Comparison of ENCODE assay signal across 27 mouse cellular contexts in the genomic region with DNA sequence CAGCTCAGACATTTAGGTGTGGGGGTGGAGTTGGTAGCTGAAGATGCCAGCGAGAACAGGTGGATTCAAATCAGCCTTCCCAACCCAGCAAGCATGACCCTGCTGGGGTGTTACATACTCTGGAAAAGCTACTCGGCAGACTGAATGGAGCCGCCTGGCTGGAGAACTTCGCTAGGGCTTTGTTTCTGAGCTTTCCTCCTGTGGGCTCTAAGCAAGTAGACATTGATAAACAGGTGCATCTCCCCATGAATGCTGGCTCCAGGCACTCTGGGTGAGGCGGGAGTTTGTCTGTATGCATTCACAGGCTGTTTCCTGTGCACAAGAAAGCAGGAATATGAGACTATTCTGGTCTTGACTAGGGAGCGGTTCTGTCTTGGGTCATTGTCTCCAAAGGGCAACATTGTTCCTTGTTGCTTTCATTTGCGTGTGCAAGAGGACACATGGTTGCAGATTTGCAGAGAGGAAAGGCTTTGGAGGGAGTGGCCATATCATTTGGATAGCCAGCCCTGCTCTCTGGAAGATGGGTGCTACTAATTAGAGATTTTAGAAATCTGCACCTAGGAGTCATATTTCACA. TPM values are rescaled to one million over a fixed set of nuclear protein-coding genes. Genes with fewer than 3 reads are reported as not detected.
DNase-seq lines count a peak whose midpoint lies in the region; ATAC-seq and TF ChIP-seq lines count a peak whose summit lies in the region.
"Had no signal": no experiment of that assay in that cellular context is flagged by ENCODE, and none has a peak within 500 bp of the region (broad histone marks: within the 10 kb centered on the region; RNA-seq: fewer than 3 reads in every experiment).

No protein-coding gene starts in this region.

- ATAC-seq in midbrain, postnatal 0 days (ENCODE audit: low FRiP score): no peak
- no peak for ATAC-seq in midbrain, embryonic 14.5 days (ENCODE audit: low FRiP score, low TSS enrichment)
- no peak for ATAC-seq in heart, embryonic 12.5 days (ENCODE audit: insufficient number of reproducible peaks, low FRiP score)
- ATAC-seq: forebrain, embryonic 14.5 days; inflammation-experienced regulatory T-cells, adult 6 months had no signal

- H3K36me3 ChIP-seq in midbrain, postnatal 0 days (ENCODE audit: insufficient read depth, low read length): no peaks in the 10 kb centered on the region
- no peaks in the 10 kb centered on the region for H3K36me3 ChIP-seq in midbrain, embryonic 14.5 days (ENCODE audit: control insufficient read depth, insufficient read depth, low read length)
- no peaks in the 10 kb centered on the region for H3K36me3 ChIP-seq in heart, embryonic 12.5 days
- H3K36me3 ChIP-seq: heart, embryonic 13.5 days; hindbrain, embryonic 13.5 days had no signal

- H3K4me3 ChIP-seq in midbrain, postnatal 0 days (ENCODE audit: low read depth, low read length): no peak overlapping the region
- H3K4me3 ChIP-seq in midbrain, embryonic 14.5 days (replicated peaks; ENCODE audit: low read depth, low read length): no peak overlapping the region
- no peak overlapping the region for H3K4me3 ChIP-seq in heart, embryonic 12.5 days
- H3K4me3 ChIP-seq: heart, embryonic 13.5 days; hindbrain, embryonic 13.5 days had no signal

- no peaks in the 10 kb centered on the region for H3K9me3 ChIP-seq in midbrain, postnatal 0 days (ENCODE audit: low read length)
- no peaks in the 10 kb centered on the region for H3K9me3 ChIP-seq in midbrain, embryonic 14.5 days (ENCODE audit: control insufficient read depth, low read length)
- no peaks in the 10 kb centered on the region for H3K9me3 ChIP-seq in heart, embryonic 12.5 days (replicated peaks)
- H3K9me3 ChIP-seq: heart, embryonic 13.5 days; hindbrain, embryonic 13.5 days had no signal

- H3K4me1 ChIP-seq in midbrain, postnatal 0 days (ENCODE audit: insufficient read depth, low read length): no peaks in the 10 kb centered on the region
- H3K4me1 ChIP-seq in midbrain, embryonic 14.5 days (ENCODE audit: control insufficient read depth, insufficient read depth, low read length): no peaks in the 10 kb centered on the region
- H3K4me1 ChIP-seq in heart, embryonic 12.5 days (replicated peaks): peaks cover 17% of the 10 kb centered on the region

- peak; percentile 46 for DNase-seq in midbrain, postnatal 0 days (ENCODE audit: low spot score)
- DNase-seq in midbrain, embryonic 14.5 days: no peak
- DNase-seq in ZHBTc4 (ENCODE audit: low read depth, low spot score): peak; percentile 65
- peak; percentile 61 for DNase-seq in cerebellum, adult 8-10 months
- peak; percentile 59 to 64 for DNase-seq in cerebellum, postnatal 36 days
- no peak for DNase-seq in kidney, adult 8-10 months
- no peak for DNase-seq in adrenal gland, postnatal 10 days
- DNase-seq: adrenal gland, postnatal 14 days; B cell, adult 2 months; gastrocnemius, postnatal 10 days; heart, postnatal 14 days; kidney, adult 18-20 months had no signal

- no peak overlapping the region for H3K9ac ChIP-seq in midbrain, postnatal 0 days (replicated peaks; ENCODE audit: low read length, poor library complexity, severe bottlenecking)
- no peak overlapping the region for H3K9ac ChIP-seq in midbrain, embryonic 14.5 days (replicated peaks; ENCODE audit: low read length)
- no peak overlapping the region for H3K9ac ChIP-seq in heart, embryonic 12.5 days
- H3K9ac ChIP-seq: heart, embryonic 13.5 days; hindbrain, embryonic 13.5 days had no signal

- no peak overlapping the region for H3K4me2 ChIP-seq in midbrain, postnatal 0 days (ENCODE audit: low read depth, low read length, poor library complexity, severe bottlenecking)
- H3K4me2 ChIP-seq in midbrain, embryonic 14.5 days (ENCODE audit: low read length): no peak overlapping the region
- H3K4me2 ChIP-seq in heart, embryonic 12.5 days: no peak overlapping the region
- H3K4me2 ChIP-seq: heart, embryonic 13.5 days; hindbrain, embryonic 13.5 days had no signal

- TF ChIP-seq CTCF in midbrain, postnatal 0 days (IDR thresholded peaks at IDR 0.05): no peak

- no peak overlapping the region for H3K27ac ChIP-seq in midbrain, postnatal 0 days (ENCODE audit: low read depth, low read length)
- H3K27ac ChIP-seq in midbrain, embryonic 14.5 days (replicated peaks; ENCODE audit: low read depth, low read length): no peak overlapping the region
- H3K27ac ChIP-seq in heart, embryonic 12.5 days (ENCODE audit: poor library complexity, severe bottlenecking): no peak overlapping the region
- H3K27ac ChIP-seq: heart, embryonic 13.5 days; hindbrain, embryonic 13.5 days; kidney, postnatal 0 days; macrophage had no signal

- H3K27me3 ChIP-seq in midbrain, postnatal 0 days (ENCODE audit: insufficient read depth, low read length): no peaks in the 10 kb centered on the region
- no peaks in the 10 kb centered on the region for H3K27me3 ChIP-seq in midbrain, embryonic 14.5 days (ENCODE audit: control insufficient read depth, insufficient read depth, low read length)
- no peaks in the 10 kb centered on the region for H3K27me3 ChIP-seq in heart, embryonic 12.5 days (replicated peaks)

- WGBS in midbrain, postnatal 0 days: 48% methylated on average over 7 of the region's 7 CpGs
- WGBS in midbrain, embryonic 14.5 days: 62% methylated on average over 7 of the region's 7 CpGs
- 65% methylated on average over 7 of the region's 7 CpGs for WGBS in heart, embryonic 12.5 days

RNA-seq across cellular contexts. Expression of gene Fxyd6, which starts 6.3 kb away (rescaled TPM):
- total RNA-seq in midbrain, postnatal 0 days (2014; rRNA removed): 482 and 524 TPM in 2 replicates
- 944 and 984 TPM in 2 replicates for polyA plus RNA-seq in midbrain, postnatal 0 days (2015; fragmentation: Nextera tagmentation; extraction: Ambion mirVana)
- polyA plus RNA-seq in midbrain, embryonic 14.5 days (2014; fragmentation: Nextera tagmentation; extraction: Ambion mirVana): 348 and 508 TPM in 2 replicates
- polyA plus RNA-seq in heart, embryonic 12.5 days (2016; fragmentation: Nextera tagmentation; extraction: Ambion mirVana): 30.8 and 33.4 TPM in 2 replicates
- total RNA-seq in adrenal gland, postnatal 10 days (2021): 100 to 1,000 TPM in 1 of 2 experiments, 10 to 100 TPM in 1; 97.7 to 120 TPM
- total RNA-seq: granulocyte monocyte progenitor cell, adult 5-6 weeks; monocyte, adult 5-6 weeks; neutrophil, adult 5-6 weeks had no signal
- polyA plus RNA-seq: macrophage had no signal

RNA-seq across cellular contexts. Expression of gene Fxyd2, which starts 35.7 kb away (rescaled TPM):
- total RNA-seq in midbrain, postnatal 0 days (2014; rRNA removed): 36.9 and 40.8 TPM in 2 replicates
- polyA plus RNA-seq in midbrain, postnatal 0 days (2015; fragmentation: Nextera tagmentation; extraction: Ambion mirVana): 21.0 and 27.4 TPM in 2 replicates
- polyA plus RNA-seq in midbrain, embryonic 14.5 days (2014; fragmentation: Nextera tagmentation; extraction: Ambion mirVana): 8.0 and 14.1 TPM in 2 replicates
- 1.4 and 2.2 TPM in 2 replicates for polyA plus RNA-seq in heart, embryonic 12.5 days (2016; fragmentation: Nextera tagmentation; extraction: Ambion mirVana)
- 1 to 10 TPM; 2.3 to 7.3 TPM for total RNA-seq in adrenal gland, postnatal 10 days (2021)
- total RNA-seq: CH12.LX; liver, adult 2 months; monocyte, adult 5-6 weeks; neutrophil, adult 5-6 weeks had no signal

RNA-seq across cellular contexts. Expression of gene Tmprss13, which starts 44.8 kb away (rescaled TPM):
- total RNA-seq in midbrain, postnatal 0 days (2014; rRNA removed): 0.05 TPM in 1 of 2 replicates, not detected in the other
- not detected in 2 replicates for polyA plus RNA-seq in midbrain, postnatal 0 days (2015; fragmentation: Nextera tagmentation; extraction: Ambion mirVana)
- polyA plus RNA-seq in midbrain, embryonic 14.5 days (2014; fragmentation: Nextera tagmentation; extraction: Ambion mirVana): 0.07 TPM in 1 of 2 replicates, not detected in the other
- polyA plus RNA-seq in heart, embryonic 12.5 days (2016; fragmentation: Nextera tagmentation; extraction: Ambion mirVana): 0.09 TPM in 1 of 2 replicates, not detected in the other
- total RNA-seq in adrenal gland, postnatal 10 days (2021): under 1 TPM in 1 of 2 experiments, not detected in 1; 0.27 TPM
- total RNA-seq: CH12.LX; granulocyte monocyte progenitor cell, adult 5-6 weeks; layer of hippocampus, adult 18-20 months; layer of hippocampus, postnatal 14 days; liver, adult 2 months; monocyte, adult 5-6 weeks had no signal
- polyA plus RNA-seq: heart, embryonic 13.5 days; hindbrain, embryonic 13.5 days; liver, adult 2 months; liver, embryonic 16.5 days; macrophage had no signal

Comparison
In these comparisons a context has a peak if more than half of its experiments do, and no peak if none do; other contexts are left out.
1. DNase-seq: peak in midbrain, postnatal 0 days (single experiment), ZHBTc4 (single experiment), cerebellum, adult 8-10 months (single experiment) and cerebellum, postnatal 36 days (2 of 2); none in midbrain, embryonic 14.5 days (single experiment), kidney, adult 8-10 months (0 of 2) and adrenal gland, postnatal 10 days (single experiment).
2. RNA of gene Fxyd6, which starts 6.3 kb away (polyA plus RNA-seq): 944 to 984 TPM in midbrain, postnatal 0 days and 348 to 508 TPM in midbrain, embryonic 14.5 days; 30.8 to 33.4 TPM in heart, embryonic 12.5 days; every median in the first group is over 10 times any median in the second.